Mouse (Mus musculus) heart, embryonic 13.5 days (tissue): ENCODE results near the gene Pirb. TPM values are rescaled to one million over a fixed set of nuclear protein-coding genes. Genes with fewer than 3 reads are reported as not detected.

ENCODE experiments used
- ATAC-seq: fragments of 200-750 bp; cut with Nextera tagmentation; 2 replicates; pipeline ENCODE4 v1.8.0; 2017; ENCODE audit warnings: moderate TSS enrichment; ENCODE audit not compliant: insufficient number of reproducible peaks, low FRiP score, low TSS enrichment; ENCODE audit errors: extremely low read depth
- H3K27ac ChIP-seq: fragments of 300-500 bp; sonication (generic); replicated peaks from 2 replicates; pipeline ENCODE4 v1.5.1; 2015; ENCODE audit warnings: moderate library complexity, mild to moderate bottlenecking, inconsistent platforms
- H3K27me3 ChIP-seq: fragments of 300-500 bp; sonication (generic); replicated peaks from 2 replicates; pipeline ENCODE4 v1.6.1; 2015; ENCODE audit warnings: mild to moderate bottlenecking, inconsistent platforms
- H3K36me3 ChIP-seq: fragments of 300-500 bp; sonication (generic); 2 replicates; pipeline ENCODE4 v1.6.1; 2015; ENCODE audit warnings: mild to moderate bottlenecking, inconsistent platforms
- H3K4me1 ChIP-seq: fragments of 300-500 bp; sonication (generic); 2 replicates; pipeline ENCODE4 v1.6.1; 2015; ENCODE audit warnings: inconsistent platforms
- H3K4me2 ChIP-seq: fragments of 300-500 bp; sonication (generic); 2 replicates; pipeline ENCODE4 v1.6.1; 2015; ENCODE audit warnings: inconsistent platforms, mild to moderate bottlenecking, moderate library complexity
- H3K4me3 ChIP-seq: fragments of 300-500 bp; sonication (generic); 2 replicates; pipeline ENCODE4 v1.5.1; 2015; ENCODE audit warnings: moderate library complexity, mild to moderate bottlenecking, inconsistent platforms
- H3K9ac ChIP-seq: fragments of 300-500 bp; sonication (generic); 2 replicates; pipeline ENCODE4 v1.6.1; 2015; ENCODE audit warnings: inconsistent platforms, mild to moderate bottlenecking, moderate library complexity
- H3K9me3 ChIP-seq: fragments of 300-500 bp; sonication (generic); 2 replicates; pipeline ENCODE4 v1.6.1; 2016; ENCODE audit warnings: inconsistent platforms
- WGBS: fragments of 180-500 bp; shearing (Covaris S2); methylation state at CpG from one replicate; pipeline ENCODE4 v1.1.7; 2015; ENCODE audit warnings: mixed read lengths; 5-methylcytosine and 5-hydroxymethylcytosine counted together
- polyA plus RNA-seq: library from polyadenylated mRNA; unstranded; fragments of >200 nt; fragmentation: Nextera tagmentation; extraction: Ambion mirVana; gene quantifications from 2 replicates; pipeline ENCODE4 v1.2.1, GENCODE M21; 2015

Pirb gene
- polyA plus RNA-seq, 1 experiment from 2014 or later: 0.32 TPM

GRCm38 (mm10) chr7:3691919-3692318 is 28.3 kb downstream of the Pirb start:
- Histone ChIP-seq H3K9ac (peak overlapping the region; percentile 88), H3K4me1 (peaks cover 25% of the 10 kb centered on the region), H3K27ac (peak overlapping the region; percentile 99), H3K36me3 (peaks cover 47% of the 10 kb centered on the region), H3K27me3 (no peaks in the 10 kb centered on the region), H3K4me3 (peak overlapping the region; percentile 79), H3K9me3 (no peaks in the 10 kb centered on the region), H3K4me2 (peak overlapping the region; percentile 96)
- no peak for ATAC-seq
- WGBS: 31% methylated on average over 3 of the region's 3 CpGs

DNA sequence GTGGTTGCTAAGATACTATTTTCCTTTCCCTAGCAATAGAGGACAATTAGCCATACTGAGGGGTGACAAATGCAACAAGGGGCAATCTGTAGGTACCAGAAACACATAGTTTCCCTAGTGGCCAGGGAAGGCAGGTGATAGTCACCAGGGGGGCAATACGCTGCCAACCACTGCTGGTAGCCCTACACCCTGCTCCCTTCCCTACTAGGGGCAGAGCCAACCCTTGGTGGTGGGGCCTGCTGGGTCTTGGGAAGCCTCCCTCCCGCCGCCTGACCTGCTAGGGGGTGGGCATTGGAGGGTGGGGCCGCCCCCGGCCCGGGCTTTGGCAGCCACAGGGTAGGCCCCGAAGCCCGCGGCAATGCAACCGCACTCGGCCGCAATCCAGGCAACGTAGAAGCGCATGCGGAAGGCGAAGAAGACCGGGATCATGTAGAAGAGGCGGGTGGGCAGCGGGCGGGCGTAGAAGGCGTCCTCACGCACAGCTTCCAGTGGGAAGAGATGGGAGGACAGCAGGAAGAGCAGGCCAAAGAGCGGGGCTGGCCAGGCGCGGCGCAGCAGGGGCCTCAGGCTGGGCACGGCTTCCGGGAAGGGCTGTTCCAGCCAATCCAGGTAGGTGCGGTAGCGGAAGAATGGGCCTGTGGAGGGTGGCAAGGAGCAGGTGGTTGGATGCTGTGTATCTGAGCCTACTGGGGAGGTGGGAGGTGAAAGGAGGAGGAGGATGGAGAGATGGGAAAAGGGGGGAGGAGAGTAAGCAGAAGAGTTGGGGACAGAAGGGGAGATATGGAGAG is 34.6 kb downstream of the Pirb start:
- no peak overlapping the region for H3K27ac ChIP-seq
- H3K4me2 ChIP-seq: no peak overlapping the region
- H3K9ac ChIP-seq: no peak overlapping the region
- no peaks in the 10 kb centered on the region for H3K9me3 ChIP-seq
- H3K4me1 ChIP-seq: no peaks in the 10 kb centered on the region
- H3K36me3 ChIP-seq: peaks cover 75% of the 10 kb centered on the region
- ATAC-seq: no peak
- H3K4me3 ChIP-seq: no peak overlapping the region
- WGBS: 76% methylated on average over 31 of the region's 31 CpGs
- H3K27me3 ChIP-seq: no peaks in the 10 kb centered on the region

- no peaks in the 10 kb centered on the region for H3K9me3 ChIP-seq
- 86% methylated on average over 8 of the region's 8 CpGs for WGBS
- peaks cover 73% of the 10 kb centered on the region for H3K36me3 ChIP-seq
- ATAC-seq: no peak
- no peak overlapping the region for H3K4me2 ChIP-seq
- no peak overlapping the region for H3K9ac ChIP-seq
- H3K4me3 ChIP-seq: no peak overlapping the region
- no peaks in the 10 kb centered on the region for H3K4me1 ChIP-seq
- no peak overlapping the region for H3K27ac ChIP-seq
- no peaks in the 10 kb centered on the region for H3K27me3 ChIP-seq
Observed at GRCm38 (mm10) chr7:3684698-3685097, 35.5 kb downstream of the Pirb start.

GRCm38 (mm10) chr7:3683908-3684550 is 36.2 kb downstream of the Pirb start:
- H3K36me3 ChIP-seq: peaks cover 73% of the 10 kb centered on the region
- 81% methylated on average over 10 of the region's 10 CpGs for WGBS
- H3K9ac ChIP-seq: no peak overlapping the region
- ATAC-seq: no peak
- H3K27ac ChIP-seq: no peak overlapping the region
- H3K27me3 ChIP-seq: no peaks in the 10 kb centered on the region
- no peak overlapping the region for H3K4me3 ChIP-seq
- no peaks in the 10 kb centered on the region for H3K4me1 ChIP-seq
- H3K4me2 ChIP-seq: no peak overlapping the region
- H3K9me3 ChIP-seq: no peaks in the 10 kb centered on the region

- no peak within 1 kb of the TSS for H3K4me3 ChIP-seq
- H3K4me2 ChIP-seq: no peak within 1 kb of the TSS
- H3K27ac ChIP-seq: no peak within 1 kb of the TSS
- no peak for ATAC-seq
- H3K36me3 ChIP-seq: peaks cover 24% of the 10 kb centered on the region
- no peak within 1 kb of the TSS for H3K9ac ChIP-seq
- 59% methylated on average over 9 of the region's 9 CpGs for WGBS
- H3K4me1 ChIP-seq: no peaks in the 10 kb centered on the region
- no peaks in the 10 kb centered on the region for H3K27me3 ChIP-seq
- no peaks in the 10 kb centered on the region for H3K9me3 ChIP-seq
Observed at GRCm38 (mm10) chr7:3677342-3677741, 42.8 kb downstream of the Pirb start, which contains the start of gene Tmc4. TSS of gene Tmc4 (minus strand) at chr7:3677553.

DNA sequence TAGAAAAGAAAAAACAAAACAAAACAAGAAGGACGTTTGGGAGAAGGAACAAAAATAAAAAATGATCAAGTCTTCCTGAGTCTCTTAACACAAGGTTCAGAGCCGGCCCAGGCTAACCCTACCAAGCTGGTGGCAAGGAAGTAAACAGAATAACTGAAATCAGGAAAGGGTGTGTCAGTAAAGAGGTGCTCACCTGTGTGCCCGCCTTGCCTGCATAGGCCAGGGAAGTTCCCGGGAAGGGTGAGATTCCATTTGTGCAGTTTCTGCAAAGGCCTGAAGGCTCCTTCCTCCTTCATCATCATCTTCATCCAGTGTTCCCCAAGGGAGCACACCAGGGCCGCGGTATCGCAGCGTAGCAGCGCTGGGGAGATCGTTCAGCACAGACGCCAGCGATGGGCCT is 43.8 kb downstream of the Pirb start:
- Histone ChIP-seq H3K9me3 (no peaks in the 10 kb centered on the region), H3K4me3 (no peak overlapping the region), H3K27ac (no peak overlapping the region), H3K9ac (no peak overlapping the region), H3K36me3 (peaks cover 20% of the 10 kb centered on the region), H3K27me3 (no peaks in the 10 kb centered on the region), H3K4me1 (no peaks in the 10 kb centered on the region), H3K4me2 (no peak overlapping the region)
- no peak for ATAC-seq
- WGBS: 77% methylated on average over 12 of the region's 12 CpGs

DNA sequence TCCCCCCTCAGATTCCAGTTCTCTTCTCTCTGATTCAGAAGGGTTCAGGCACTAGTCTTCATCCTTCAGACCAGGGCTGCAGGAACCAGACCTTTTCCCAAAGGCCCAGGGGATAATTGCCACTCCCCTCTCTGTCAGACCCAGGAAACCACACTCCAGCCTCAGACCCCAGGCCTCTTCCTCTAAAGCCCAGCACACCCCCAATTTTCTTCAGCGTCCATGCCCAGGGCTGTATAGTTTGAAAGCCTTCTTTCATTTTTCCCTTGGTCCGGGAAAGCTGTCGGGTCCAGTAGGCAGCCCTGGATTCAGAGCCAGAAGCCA is 45.0 kb downstream of the Pirb start:
- no peak overlapping the region for H3K4me3 ChIP-seq
- H3K9ac ChIP-seq: no peak overlapping the region
- H3K36me3 ChIP-seq: peaks cover 10% of the 10 kb centered on the region
- no peaks in the 10 kb centered on the region for H3K9me3 ChIP-seq
- H3K27ac ChIP-seq: no peak overlapping the region
- no peaks in the 10 kb centered on the region for H3K4me1 ChIP-seq
- ATAC-seq: no peak
- WGBS: 85% methylated on average over 3 of the region's 3 CpGs
- H3K4me2 ChIP-seq: no peak overlapping the region
- H3K27me3 ChIP-seq: no peaks in the 10 kb centered on the region

GRCm38 (mm10) chr7:3674507-3675227 is 45.5 kb downstream of the Pirb start:
- no peaks in the 10 kb centered on the region for H3K27me3 ChIP-seq
- peaks cover 9% of the 10 kb centered on the region for H3K36me3 ChIP-seq
- H3K4me2 ChIP-seq: no peak overlapping the region
- no peak for ATAC-seq
- H3K27ac ChIP-seq: no peak overlapping the region
- no peak overlapping the region for H3K4me3 ChIP-seq
- no peak overlapping the region for H3K9ac ChIP-seq
- no peaks in the 10 kb centered on the region for H3K4me1 ChIP-seq
- 63% methylated on average over 10 of the region's 10 CpGs for WGBS
- H3K9me3 ChIP-seq: no peaks in the 10 kb centered on the region

GRCm38 (mm10) chr7:3666921-3667391 is 53.2 kb downstream of the Pirb start:
- Histone ChIP-seq H3K9ac (peak overlapping the region; percentile 69), H3K27ac (peak overlapping the region; percentile 54), H3K9me3 (no peaks in the 10 kb centered on the region), H3K4me3 (peak overlapping the region; percentile 42), H3K36me3 (peaks cover 19% of the 10 kb centered on the region), H3K4me1 (peaks cover 38% of the 10 kb centered on the region), H3K27me3 (no peaks in the 10 kb centered on the region), H3K4me2 (peak overlapping the region; percentile 75)
- 4% methylated on average over 14 of the region's 14 CpGs for WGBS
- no peak for ATAC-seq

DNA sequence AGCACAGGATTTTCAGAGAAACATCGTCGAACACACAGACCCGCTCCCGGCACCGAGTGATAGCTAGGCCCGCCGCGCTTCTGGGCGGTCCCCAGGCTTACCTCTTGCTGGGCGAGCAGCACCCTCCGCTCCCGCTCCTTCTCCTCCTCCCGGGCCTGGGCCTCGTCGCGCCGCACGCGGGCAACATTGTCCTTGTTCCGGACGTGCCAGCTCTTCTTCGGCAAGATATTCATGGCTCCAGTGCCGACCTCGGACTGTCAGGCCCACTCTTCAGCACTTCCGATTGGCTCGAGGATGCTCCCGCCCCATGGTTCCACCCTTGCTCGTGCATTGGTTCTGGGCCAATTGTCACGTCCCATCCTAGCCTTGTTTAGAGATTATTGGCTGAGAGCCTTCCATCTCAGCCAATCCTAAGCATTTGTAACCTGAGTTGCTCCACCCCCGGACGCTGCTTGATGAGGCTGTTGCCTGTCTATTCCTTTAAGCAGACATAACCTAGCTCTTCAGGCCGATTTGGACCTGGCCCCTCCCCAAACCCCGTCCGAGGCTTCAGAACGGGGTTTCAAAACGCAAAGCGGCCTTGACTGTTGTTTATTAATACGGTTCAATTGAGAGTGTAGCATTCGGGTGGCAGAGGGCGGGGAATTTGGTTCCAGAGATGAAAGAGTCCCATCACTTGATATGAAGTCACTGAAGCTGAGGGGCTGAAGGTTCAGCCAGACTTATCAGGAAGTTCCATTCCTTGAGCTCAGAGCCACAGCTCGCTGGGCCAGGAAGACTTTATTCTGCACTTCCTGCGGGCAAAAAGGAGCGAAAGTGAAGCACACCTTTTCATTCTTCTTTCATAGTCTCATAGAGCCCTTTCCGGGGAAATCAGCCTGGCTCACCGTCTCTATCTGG is 54.7 kb downstream of the Pirb start, which contains the start of gene Leng1:
Leng1 (minus strand) TSS at position 626 of the 900 bp plus-strand sequence.
- no peaks in the 10 kb centered on the region for H3K9me3 ChIP-seq

More for the DNA sequence above, 54.7 kb downstream of the Pirb start, which contains the start of gene Leng1:
- peak within 1 kb of the TSS; percentile 75 for H3K4me2 ChIP-seq
- ATAC-seq: peak; percentile 95
- H3K4me1 ChIP-seq: peaks cover 38% of the 10 kb centered on the region
- no peaks in the 10 kb centered on the region for H3K27me3 ChIP-seq
- peak within 1 kb of the TSS; percentile 95 for H3K27ac ChIP-seq
- H3K4me3 ChIP-seq: peak within 1 kb of the TSS; percentile 79
- H3K9ac ChIP-seq: peak within 1 kb of the TSS; percentile 94
- H3K36me3 ChIP-seq: peaks cover 34% of the 10 kb centered on the region
- WGBS: 3% methylated on average over 45 of the region's 45 CpGs
